8 mouse cellular contexts compared by ENCODE assay signal in genomic region chr5:76951106-76952027, GRCm38 (mm10). TPM values are rescaled to one million over a fixed set of nuclear protein-coding genes. Genes with fewer than 3 reads are reported as not detected.
DNase-seq lines count a peak whose midpoint lies in the region; ATAC-seq and TF ChIP-seq lines count a peak whose summit lies in the region.

Paics (plus strand) TSS chr5:76951307.
Ppat (minus strand) TSS chr5:76951578.

- DNase-seq in Patski (ENCODE audit: low read depth, low spot score) = peak; percentile 96
- DNase-seq in cerebellum, postnatal 14 days = peak; percentile 97 to 99
- peak; percentile 95 to 96 for DNase-seq in frontal cortex, postnatal 14 days (ENCODE audit: low spot score in 2 of 2)
- DNase-seq in hindbrain, embryonic 14.5 days (ENCODE audit: low spot score) = peak; percentile 95
- DNase-seq in layer of hippocampus, postnatal 36 days = peak; percentile 97
- peak; percentile 99 for DNase-seq in lung, postnatal 36 days
- DNase-seq in retina, postnatal 1 day = peak; percentile 99
- peak; percentile 96 to 98 for DNase-seq in urinary bladder, adult 18-20 months (ENCODE audit: low spot score in 2 of 2)

- no peak for TF ChIP-seq CTCF in Patski (IDR thresholded peaks at IDR 0.05)

- H3K27me3 ChIP-seq in Patski = no peaks in the 10 kb centered on the region
- no peaks in the 10 kb centered on the region for H3K27me3 ChIP-seq in hindbrain, embryonic 14.5 days (ENCODE audit: control insufficient read depth, insufficient read depth, low read length)

- in situ Hi-C loops in Patski (cut with MboI; ENCODE audit: low pct_unique_long_range_greater_than_20kb) = loop anchor here (5.0 to 10.0 kb wide), 2 partner anchors 49 to 367 kb away; partner anchors contain the start of gene Cep135

- under 1% methylated on average over 80 of the region's 81 CpGs for WGBS in hindbrain, embryonic 14.5 days

- CTCF ChIA-PET in Patski (lab: Charles Lee) = interaction anchor here (1.0 to 2.3 kb wide), 9 partner anchors 9 to 63 kb away, joined by 3 to 18 read pairs (median 4); no protein-coding TSS in a partner anchor

- peaks cover 2% of the 10 kb centered on the region for H3K36me3 ChIP-seq in hindbrain, embryonic 14.5 days (replicated peaks; ENCODE audit: control insufficient read depth, insufficient read depth)

- peak within 1 kb of the TSS; percentile 70 for H3K4me2 ChIP-seq in hindbrain, embryonic 14.5 days (replicated peaks)

- peak within 1 kb of the TSS; percentile 84 for H3K27ac ChIP-seq in hindbrain, embryonic 14.5 days

- peak; percentile 90 for ATAC-seq in Patski
- ATAC-seq in hindbrain, embryonic 14.5 days (ENCODE audit: low FRiP score) = peak; percentile 97

- POLR2A ChIA-PET in Patski (lab: Charles Lee) = interaction anchor here (0.6 to 2.7 kb wide), 7 partner anchors 9 to 482 kb away, joined by 3 to 18 read pairs (median 6); partner anchors contain the start of gene Aasdh

- H3K9me3 ChIP-seq in hindbrain, embryonic 14.5 days (ENCODE audit: control insufficient read depth, low read length) = no peaks in the 10 kb centered on the region

- peak within 1 kb of the TSS; percentile 73 for H3K9ac ChIP-seq in hindbrain, embryonic 14.5 days

- peaks cover 22% of the 10 kb centered on the region for H3K4me1 ChIP-seq in hindbrain, embryonic 14.5 days (replicated peaks; ENCODE audit: control insufficient read depth, insufficient read depth, low read length)

- peak within 1 kb of the TSS; percentile 61 for H3K4me3 ChIP-seq in hindbrain, embryonic 14.5 days (replicated peaks; ENCODE audit: low read length)

RNA-seq across cellular contexts. Expression of gene Paics, which starts in this region (rescaled TPM):
- 335 TPM for polyA plus RNA-seq in Patski (2021)
- polyA plus RNA-seq in hindbrain, embryonic 14.5 days (2014; fragmentation: Nextera tagmentation; extraction: Ambion mirVana) = 161 and 188 TPM in 2 replicates
- total RNA-seq in layer of hippocampus, postnatal 36 days (2021) = 10 to 100 TPM; 84.2 to 92.1 TPM

RNA-seq across cellular contexts. Expression of gene Ppat, which starts in this region (rescaled TPM):
- polyA plus RNA-seq in Patski (2021) = 30.8 TPM
- 13.7 and 17.4 TPM in 2 replicates for polyA plus RNA-seq in hindbrain, embryonic 14.5 days (2014; fragmentation: Nextera tagmentation; extraction: Ambion mirVana)
- 10 to 100 TPM; 16.3 to 16.5 TPM for total RNA-seq in layer of hippocampus, postnatal 36 days (2021)

Comparison
In these comparisons a context has a peak if more than half of its experiments do, and no peak if none do; other contexts are left out.
1. Peak in every context shown above with its lines: DNase-seq, ATAC-seq, H3K4me3 ChIP-seq and H3K27ac ChIP-seq.